Mouse (Mus musculus) liver, embryonic 11.5 days (tissue): ENCODE measurements around the gene Taf9. TPM values are rescaled to one million over a fixed set of nuclear protein-coding genes. Genes with fewer than 3 reads are reported as not detected.
A peak's percentile ranks its signal among the peaks of the same experiment; 100 is the strongest.

Experiments
- ATAC-seq: fragments of 200-750 bp; cut with Nextera tagmentation; replicated peaks from 2 replicates; pipeline ENCODE4 v1.8.0; 2017; ENCODE audit warnings: moderate number of reproducible peaks, mild to moderate bottlenecking, moderate TSS enrichment, moderate library complexity; ENCODE audit not compliant: low FRiP score
- DNase-seq: peaks from one replicate; pipeline ENCODE4 v3.0.0-alpha.2; 2017; ENCODE audit warnings: low spot score
- H3K27ac ChIP-seq: fragments of 300-500 bp; sonication (generic); 2 replicates; pipeline ENCODE4 v1.5.1; 2014; ENCODE audit warnings: mild to moderate bottlenecking, low read depth, low read length, control low read depth
- H3K27me3 ChIP-seq: fragments of 300-500 bp; sonication (generic); replicated peaks from 2 replicates; pipeline ENCODE4 v1.6.1; 2014; ENCODE audit warnings: low read length, mixed read lengths; ENCODE audit not compliant: control insufficient read depth, insufficient read depth
- H3K36me3 ChIP-seq: fragments of 300-500 bp; sonication (generic); 2 replicates; pipeline ENCODE4 v1.6.1; 2014; ENCODE audit warnings: mild to moderate bottlenecking, low read length, moderate library complexity, mixed read lengths; ENCODE audit not compliant: control insufficient read depth, insufficient read depth
- H3K4me1 ChIP-seq: fragments of 300-500 bp; sonication (generic); replicated peaks from 2 replicates; pipeline ENCODE4 v1.6.1; 2014; ENCODE audit warnings: low read length, mixed read lengths; ENCODE audit not compliant: control insufficient read depth, insufficient read depth
- H3K4me2 ChIP-seq: fragments of 300-500 bp; sonication (generic); 2 replicates; pipeline ENCODE4 v1.6.1; 2014; ENCODE audit warnings: mild to moderate bottlenecking, control low read depth, moderate library complexity
- H3K4me3 ChIP-seq: fragments of 300-500 bp; sonication (generic); 2 replicates; pipeline ENCODE4 v1.5.1; 2014; ENCODE audit warnings: low read depth, low read length, control low read depth
- H3K9ac ChIP-seq: fragments of 300-500 bp; sonication (generic); 2 replicates; pipeline ENCODE4 v1.6.1; 2014; ENCODE audit warnings: low read depth, low read length, control low read depth
- H3K9me3 ChIP-seq: fragments of 300-500 bp; sonication (generic); 2 replicates; pipeline ENCODE4 v1.6.1; 2016; ENCODE audit warnings: low read length, inconsistent platforms, mixed read lengths; ENCODE audit not compliant: control insufficient read depth
- WGBS: fragments of 180-500 bp; shearing (Covaris S2); extraction: QIAGEN DNeasy Blood & Tissue Kit; methylation state at CpG from one replicate; pipeline ENCODE4 v1.1.7; 2014; 5-methylcytosine and 5-hydroxymethylcytosine counted together
- polyA plus RNA-seq: library from polyadenylated mRNA; unstranded; fragments of >200 nt; fragmentation: Nextera tagmentation; extraction: Ambion mirVana; gene quantifications from 2 replicates; pipeline ENCODE4 v1.2.1, GENCODE M21; 2014

The Taf9 gene
- 25.1 and 26.0 TPM in 2 replicates for polyA plus RNA-seq

GRCm38 (mm10) chr13:100651439-100652186 lies at the start of gene Taf9:
Taf9 (plus strand) TSS chr13:100651579.
- Histone ChIP-seq H3K4me2 (peak within 1 kb of the TSS; percentile 86), H3K27ac (peak within 1 kb of the TSS; percentile 86), H3K36me3 (peaks cover 5% of the 10 kb centered on the region), H3K4me3 (peak within 1 kb of the TSS; percentile 78), H3K27me3 (no peaks in the 10 kb centered on the region), H3K9me3 (no peaks in the 10 kb centered on the region), H3K4me1 (peaks cover 5% of the 10 kb centered on the region), H3K9ac (peak within 1 kb of the TSS; percentile 71)
- ATAC-seq, result peak; percentile 65
- WGBS, result under 1% methylated on average over 62 of the region's 63 CpGs
- no peak for DNase-seq

- H3K4me2 ChIP-seq, result no peak overlapping the region
- H3K9ac ChIP-seq, result no peak overlapping the region
- no peak overlapping the region for H3K4me3 ChIP-seq
- peaks cover 8% of the 10 kb centered on the region; the same call in 1 of the 2 replicates for H3K4me1 ChIP-seq
- H3K36me3 ChIP-seq, result no peaks in the 10 kb centered on the region
- peak; percentile 68 for ATAC-seq
- no peaks in the 10 kb centered on the region for H3K27me3 ChIP-seq
- peak overlapping the region; percentile 66 for H3K27ac ChIP-seq
- 64% methylated on average over 5 of the region's 5 CpGs for WGBS
- H3K9me3 ChIP-seq, result no peaks in the 10 kb centered on the region
- DNase-seq, result no peak
Observed at GRCm38 (mm10) chr13:100602239-100602902, 49.0 kb upstream of the Taf9 start.

- ATAC-seq, result no peak
- Histone ChIP-seq H3K4me2 (no peak overlapping the region), H3K9ac (no peak overlapping the region), H3K9me3 (no peaks in the 10 kb centered on the region), H3K36me3 (no peaks in the 10 kb centered on the region), H3K27ac (peak overlapping the region; percentile 66), H3K27me3 (no peaks in the 10 kb centered on the region), H3K4me3 (no peak overlapping the region), H3K4me1 (peaks cover 8% of the 10 kb centered on the region; the same call in 1 of the 2 replicates)
- WGBS, result 85% methylated on average over 10 of the region's 10 CpGs
- no peak for DNase-seq
Observed at GRCm38 (mm10) chr13:100603031-100603737, 48.2 kb upstream of the Taf9 start.

- Histone ChIP-seq H3K36me3 (no peaks in the 10 kb centered on the region), H3K4me3 (no peak overlapping the region), H3K4me2 (no peak overlapping the region), H3K4me1 (peaks cover 8% of the 10 kb centered on the region; the same call in 1 of the 2 replicates), H3K9me3 (no peaks in the 10 kb centered on the region), H3K27ac (no peak overlapping the region), H3K27me3 (no peaks in the 10 kb centered on the region), H3K9ac (no peak overlapping the region)
- no peak for DNase-seq
- WGBS, result 85% methylated on average over 11 of the region's 11 CpGs
- no peak for ATAC-seq
Observed at GRCm38 (mm10) chr13:100603738-100604095, 47.7 kb upstream of the Taf9 start.

- Histone ChIP-seq H3K27ac (no peak overlapping the region), H3K4me1 (peaks cover 5% of the 10 kb centered on the region; the same call in 1 of the 2 replicates), H3K27me3 (no peaks in the 10 kb centered on the region), H3K4me2 (no peak overlapping the region), H3K36me3 (no peaks in the 10 kb centered on the region), H3K4me3 (no peak overlapping the region), H3K9me3 (no peaks in the 10 kb centered on the region), H3K9ac (no peak overlapping the region)
- WGBS, result 65% methylated on average over 1 of the region's 1 CpGs
- DNase-seq (no peak), ATAC-seq (no peak)
Observed at GRCm38 (mm10) chr13:100605845-100606244, 45.5 kb upstream of the Taf9 start.

GRCm38 (mm10) chr13:100607756-100608155 lies 43.6 kb upstream of the Taf9 start:
- Histone ChIP-seq H3K4me1 (no peaks in the 10 kb centered on the region), H3K36me3 (no peaks in the 10 kb centered on the region), H3K9me3 (no peaks in the 10 kb centered on the region), H3K27ac (no peak overlapping the region), H3K27me3 (no peaks in the 10 kb centered on the region), H3K4me2 (no peak overlapping the region), H3K9ac (no peak overlapping the region), H3K4me3 (no peak overlapping the region)
- DNase-seq, result no peak
- ATAC-seq, result no peak
- WGBS, result 77% methylated on average over 8 of the region's 8 CpGs

GRCm38 (mm10) chr13:100611266-100611665 lies 40.1 kb upstream of the Taf9 start:
- WGBS, result 78% methylated on average over 13 of the region's 13 CpGs
- Histone ChIP-seq H3K9ac (no peak overlapping the region), H3K4me2 (no peak overlapping the region), H3K36me3 (no peaks in the 10 kb centered on the region), H3K27ac (no peak overlapping the region), H3K9me3 (no peaks in the 10 kb centered on the region), H3K4me3 (no peak overlapping the region), H3K4me1 (peaks cover 2% of the 10 kb centered on the region; the same call in 1 of the 2 replicates), H3K27me3 (no peaks in the 10 kb centered on the region)
- DNase-seq (no peak), ATAC-seq (no peak)

GRCm38 (mm10) chr13:100612251-100612650 lies 39.1 kb upstream of the Taf9 start:
- Histone ChIP-seq H3K4me1 (peaks cover 5% of the 10 kb centered on the region; the same call in 1 of the 2 replicates), H3K4me2 (no peak overlapping the region), H3K9ac (no peak overlapping the region), H3K27ac (no peak overlapping the region), H3K36me3 (no peaks in the 10 kb centered on the region), H3K4me3 (no peak overlapping the region), H3K9me3 (no peaks in the 10 kb centered on the region), H3K27me3 (peaks cover 4% of the 10 kb centered on the region; the same call in 1 of the 2 replicates)
- DNase-seq (no peak), ATAC-seq (no peak)
- 93% methylated on average over 10 of the region's 10 CpGs for WGBS
